Mouse (Mus musculus) retina, embryonic 14.5 days (tissue): ENCODE data around the gene Rnase1.

Source experiments
- DNase-seq: peaks from one replicate; pipeline ENCODE4 v3.0.0-alpha.2; 2015; ENCODE audit warnings: low spot score

Rnase1 gene

DNA sequence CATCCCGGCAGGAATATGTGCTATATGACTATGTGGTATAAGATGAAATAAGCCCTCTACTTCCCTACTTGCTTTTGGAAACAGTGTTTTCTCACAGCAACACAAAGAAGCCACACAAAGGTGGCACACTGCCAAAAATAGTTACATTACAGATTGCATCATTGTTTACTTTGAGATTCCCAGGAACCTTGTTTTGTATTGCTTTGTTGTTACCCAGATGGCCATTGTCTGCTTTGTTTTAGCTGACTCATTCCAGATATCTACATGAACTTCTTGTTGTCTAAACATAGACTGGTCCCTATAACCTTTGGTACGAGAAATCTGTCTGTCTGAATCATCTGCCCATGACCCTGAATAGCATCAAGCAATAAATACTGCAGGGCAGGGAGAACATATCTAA is 6.2 kb downstream of the Rnase1 start:
- DNase-seq, result no peak

- DNase-seq, result no peak
Measured at GRCm38 (mm10) chr14:51132372-51132771, 14.2 kb downstream of the Rnase1 start.

- DNase-seq, result no peak
Measured at GRCm38 (mm10) chr14:51131086-51131815, 15.3 kb downstream of the Rnase1 start.

GRCm38 (mm10) chr14:51130315-51130940 is 16.2 kb downstream of the Rnase1 start:
- no peak for DNase-seq

- peak; percentile 18 for DNase-seq
Measured at GRCm38 (mm10) chr14:51129624-51129975, 17.0 kb downstream of the Rnase1 start.

- DNase-seq, result no peak
Measured at GRCm38 (mm10) chr14:51128775-51129623, 17.6 kb downstream of the Rnase1 start.

DNA sequence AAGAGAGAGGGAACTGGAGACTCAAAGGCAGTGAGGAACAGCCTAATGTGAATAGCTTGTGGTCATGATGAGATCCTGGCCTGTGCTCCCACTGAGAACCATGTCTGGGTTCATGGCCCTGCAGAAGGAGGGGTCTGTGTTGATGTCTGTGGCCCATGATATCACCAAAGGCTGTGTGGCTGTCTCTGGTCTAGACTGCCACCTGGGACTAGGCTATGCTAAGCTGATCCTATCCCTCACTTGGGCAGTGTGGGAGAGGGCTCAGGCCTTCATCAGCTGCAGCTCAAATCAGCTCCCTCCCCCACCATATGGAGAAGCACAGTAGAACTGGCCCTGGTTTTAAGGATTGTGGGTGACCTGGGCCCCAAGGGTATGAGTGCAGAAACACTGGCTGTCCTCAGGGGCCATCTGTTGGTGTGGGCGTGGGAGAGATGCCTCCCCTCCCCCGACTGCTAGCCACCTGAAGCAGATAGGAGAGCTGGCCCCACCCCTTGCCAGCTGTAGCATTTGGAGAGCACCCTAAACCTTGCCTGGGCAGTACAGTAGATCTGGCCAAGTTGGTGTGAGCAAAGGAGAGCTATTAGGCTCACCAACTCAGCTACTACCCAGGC is 18.8 kb downstream of the Rnase1 start:
- no peak for DNase-seq

DNA sequence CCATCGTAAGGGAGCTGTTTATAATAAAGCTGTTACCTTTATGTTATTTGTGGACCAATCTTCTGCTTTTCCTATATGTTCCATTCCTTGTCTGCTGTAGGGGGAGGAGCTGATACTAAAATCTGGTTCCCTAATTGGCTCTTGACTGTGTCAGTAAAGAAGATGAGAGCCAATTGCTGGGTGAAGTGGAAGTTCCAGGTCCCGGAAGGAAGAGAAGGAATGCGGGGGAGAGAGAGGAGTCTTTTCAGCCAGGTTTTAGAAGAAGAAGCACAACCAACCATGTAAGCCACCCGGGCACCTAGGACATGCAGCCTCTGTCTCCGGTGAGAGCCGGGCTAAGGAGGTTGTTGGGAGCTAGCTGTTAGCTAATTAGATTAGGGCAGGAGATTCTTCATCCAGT is 20.9 kb downstream of the Rnase1 start:
- peak; percentile 33 for DNase-seq

DNA sequence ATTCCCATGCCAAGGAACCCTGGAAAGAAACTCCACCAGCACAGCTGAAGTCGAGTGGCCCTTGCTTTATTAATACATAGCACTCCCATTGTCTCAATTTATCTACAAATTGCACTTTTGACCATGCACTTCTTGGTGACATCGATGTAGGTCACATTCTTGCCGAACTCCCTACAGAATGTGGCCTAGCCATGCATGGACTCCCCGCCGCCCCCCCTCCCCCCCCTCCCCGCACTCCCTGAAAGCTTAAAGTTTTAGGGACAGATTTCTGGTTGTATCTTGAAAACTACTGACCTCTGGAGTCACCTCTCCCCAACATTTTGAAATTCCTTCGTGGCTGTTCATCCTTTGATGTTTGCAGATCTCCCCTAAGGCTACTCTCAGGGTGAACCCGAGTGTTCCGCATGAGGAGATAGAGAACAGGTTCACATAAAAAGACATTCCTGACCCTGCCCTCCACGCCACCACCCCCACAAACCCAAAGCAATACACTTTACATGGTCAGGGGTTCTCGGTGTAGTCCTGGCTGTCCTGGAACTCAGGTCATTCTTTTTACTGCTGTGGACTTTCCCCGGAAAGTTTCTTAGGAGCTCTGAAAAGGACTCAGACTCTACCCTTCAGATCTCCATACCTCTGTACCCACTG is 32.5 kb downstream of the Rnase1 start, which contains the start of gene Eddm3b:
Gene Eddm3b, plus strand, starts transcription at position 511 of the 645 bp plus-strand sequence.
- DNase-seq, result no peak

GRCm38 (mm10) chr14:51113476-51113875 is 33.1 kb downstream of the Rnase1 start:
- no peak for DNase-seq

DNA sequence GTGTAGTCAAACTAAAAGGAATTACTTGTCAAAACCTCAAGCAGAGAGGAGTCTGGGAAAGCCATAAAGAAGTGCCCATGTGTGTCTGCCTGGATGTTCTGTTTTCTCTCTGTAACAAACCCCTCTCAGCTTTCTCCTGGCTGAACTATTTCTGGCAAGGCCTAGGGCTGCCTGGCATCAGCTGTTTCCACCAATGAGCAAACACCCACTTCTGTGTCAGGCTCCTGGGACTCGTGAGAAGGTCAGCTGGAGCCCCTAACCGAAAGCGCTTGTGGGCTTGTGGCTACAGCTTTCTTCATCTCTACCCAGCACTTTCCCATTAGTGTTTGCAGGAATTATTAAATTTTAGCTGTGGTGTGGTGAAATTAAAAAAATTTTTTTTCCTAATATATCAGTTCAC is 34.6 kb downstream of the Rnase1 start:
- no peak for DNase-seq

GRCm38 (mm10) chr14:51106449-51106967 is 40.1 kb downstream of the Rnase1 start:
- no peak for DNase-seq

- no peak for DNase-seq
Measured at GRCm38 (mm10) chr14:51104366-51104765, 42.2 kb downstream of the Rnase1 start.

- DNase-seq, result peak; percentile 85
Measured at GRCm38 (mm10) chr14:51103217-51103616, 43.4 kb downstream of the Rnase1 start.

DNA sequence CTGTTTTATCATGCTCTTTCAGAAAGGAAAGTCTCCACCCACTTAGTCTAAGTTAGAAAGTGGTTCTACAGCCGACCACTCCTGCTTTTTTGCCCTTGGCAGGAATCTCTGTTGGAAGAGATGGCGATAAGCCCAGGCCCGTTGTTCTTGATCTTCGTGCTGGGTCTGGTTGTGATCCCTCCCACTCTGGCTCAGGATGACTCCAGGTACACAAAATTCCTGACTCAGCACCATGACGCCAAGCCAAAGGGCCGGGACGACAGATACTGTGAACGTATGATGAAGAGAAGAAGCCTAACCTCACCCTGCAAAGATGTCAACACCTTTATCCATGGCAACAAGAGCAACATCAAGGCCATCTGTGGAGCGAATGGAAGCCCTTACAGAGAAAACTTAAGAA is 45.3 kb downstream of the Rnase1 start:
- DNase-seq, result no peak

- no peak for DNase-seq
Measured at GRCm38 (mm10) chr14:51098921-51099320, 47.7 kb downstream of the Rnase1 start.

- peak; percentile 54 for DNase-seq
Measured at GRCm38 (mm10) chr14:51098300-51098699, 48.3 kb downstream of the Rnase1 start.

DNA sequence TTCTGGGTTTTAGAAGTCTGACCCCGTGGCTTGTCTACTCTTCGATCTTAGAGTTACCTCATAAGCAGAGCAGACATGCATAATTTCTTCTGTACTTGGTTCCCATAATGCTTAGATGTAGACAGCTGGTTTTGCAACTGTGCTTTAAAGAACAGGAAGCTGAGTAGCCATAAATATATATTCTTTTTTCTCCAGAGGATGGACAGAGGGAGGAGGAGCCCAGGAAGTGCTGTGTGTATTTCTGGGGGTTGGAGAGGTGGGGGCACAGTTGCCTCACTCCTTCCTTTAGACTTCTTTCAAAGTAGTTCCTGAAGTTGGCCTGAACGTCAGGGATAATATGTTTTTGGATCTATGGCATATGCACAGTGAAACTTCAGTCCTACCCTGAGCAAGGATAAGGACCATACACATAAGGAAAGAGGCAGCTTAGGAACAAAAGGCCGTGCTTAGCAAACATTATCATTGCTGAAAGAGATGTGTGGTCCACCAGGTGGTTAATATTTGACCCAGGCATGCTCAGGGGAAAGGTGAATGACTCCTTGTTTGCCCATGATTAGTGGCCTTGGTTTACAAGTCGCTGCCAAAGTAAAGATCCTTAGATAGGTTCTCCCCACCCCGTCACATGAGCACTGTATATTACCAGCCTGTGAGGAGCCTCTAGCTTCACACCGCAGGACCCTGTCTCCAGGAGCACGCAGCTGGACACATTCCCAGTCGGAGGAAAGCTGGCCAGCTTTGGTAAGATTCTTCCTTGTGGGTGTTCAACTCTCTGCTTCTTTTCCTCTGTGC is 50.7 kb downstream of the Rnase1 start:
- no peak for DNase-seq
